Mouse (Mus musculus) embryonic facial prominence, embryonic 12.5 days (tissue): ENCODE measurements around the gene Vezt. TPM values are rescaled to one million over a fixed set of nuclear protein-coding genes. Genes with fewer than 3 reads are reported as not detected.

ENCODE experiments used
- ATAC-seq: fragments of 200-750 bp; cut with Nextera tagmentation; 2 replicates; pipeline ENCODE4 v1.8.0; 2017; ENCODE audit not compliant: insufficient number of reproducible peaks, insufficient read depth, low FRiP score, low TSS enrichment
- H3K27ac ChIP-seq: fragments of 300-500 bp; sonication (generic); 2 replicates; pipeline ENCODE4 v1.5.1; 2016; ENCODE audit warnings: mild to moderate bottlenecking
- H3K27me3 ChIP-seq: fragments of 300-500 bp; sonication (generic); 2 replicates; pipeline ENCODE4 v1.6.1; 2016; ENCODE audit warnings: mild to moderate bottlenecking, moderate library complexity
- H3K36me3 ChIP-seq: fragments of 300-500 bp; sonication (generic); 2 replicates; pipeline ENCODE4 v1.6.1; 2016; ENCODE audit warnings: mild to moderate bottlenecking
- H3K4me1 ChIP-seq: fragments of 300-500 bp; sonication (generic); 2 replicates; pipeline ENCODE4 v1.6.1; 2016
- H3K4me2 ChIP-seq: fragments of 300-500 bp; sonication (generic); replicated peaks from 2 replicates; pipeline ENCODE4 v1.6.1; 2016; ENCODE audit warnings: mild to moderate bottlenecking, moderate library complexity
- H3K4me3 ChIP-seq: fragments of 300-500 bp; sonication (generic); 2 replicates; pipeline ENCODE4 v1.5.1; 2016; ENCODE audit warnings: mild to moderate bottlenecking
- H3K9ac ChIP-seq: fragments of 300-500 bp; sonication (generic); 2 replicates; pipeline ENCODE4 v1.6.1; 2016; ENCODE audit warnings: mild to moderate bottlenecking, moderate library complexity
- H3K9me3 ChIP-seq: fragments of 300-500 bp; sonication (generic); 2 replicates; pipeline ENCODE4 v1.6.1; 2016; ENCODE audit warnings: mild to moderate bottlenecking, moderate library complexity
- WGBS: fragments of 180-500 bp; shearing (Covaris S2); methylation state at CpG from one replicate; pipeline ENCODE4 v1.1.7; 2016; 5-methylcytosine and 5-hydroxymethylcytosine counted together
- polyA plus RNA-seq: library from polyadenylated mRNA; unstranded; fragments of >200 nt; fragmentation: Nextera tagmentation; extraction: Ambion mirVana; gene quantifications from 2 replicates; pipeline ENCODE4 v1.2.1, GENCODE M21; 2016

The Vezt gene
- polyA plus RNA-seq, 1 experiment from 2014 or later: 37.6 TPM

DNA sequence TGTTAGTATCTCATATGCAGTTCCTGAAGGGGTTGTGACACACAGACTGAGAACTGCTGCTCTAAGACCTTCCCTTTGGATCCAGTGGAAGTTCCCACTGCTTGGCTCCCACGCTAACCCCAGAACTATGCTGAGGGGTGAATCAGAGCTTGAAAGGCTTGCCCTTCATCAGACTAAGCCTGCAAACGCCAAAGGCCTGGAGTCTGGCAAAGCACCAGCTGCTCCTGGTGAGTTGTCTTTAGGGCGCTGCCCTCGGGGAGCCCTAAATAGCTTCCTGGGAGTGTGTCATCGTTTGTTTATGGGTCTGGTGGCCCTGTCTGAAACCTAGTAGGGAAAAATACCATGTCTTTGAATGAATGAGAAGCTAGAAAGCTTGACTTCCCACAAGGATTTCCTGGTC, 91.4 kb downstream of the Vezt start:
- 58% methylated on average over 5 of the region's 5 CpGs for WGBS
- H3K4me3 ChIP-seq: no peak overlapping the region
- no peaks in the 10 kb centered on the region for H3K36me3 ChIP-seq
- H3K9ac ChIP-seq: no peak overlapping the region
- no peak overlapping the region for H3K4me2 ChIP-seq
- H3K27me3 ChIP-seq: no peaks in the 10 kb centered on the region
- no peak for ATAC-seq
- no peaks in the 10 kb centered on the region for H3K9me3 ChIP-seq
- H3K27ac ChIP-seq: no peak overlapping the region
- H3K4me1 ChIP-seq: no peaks in the 10 kb centered on the region

DNA sequence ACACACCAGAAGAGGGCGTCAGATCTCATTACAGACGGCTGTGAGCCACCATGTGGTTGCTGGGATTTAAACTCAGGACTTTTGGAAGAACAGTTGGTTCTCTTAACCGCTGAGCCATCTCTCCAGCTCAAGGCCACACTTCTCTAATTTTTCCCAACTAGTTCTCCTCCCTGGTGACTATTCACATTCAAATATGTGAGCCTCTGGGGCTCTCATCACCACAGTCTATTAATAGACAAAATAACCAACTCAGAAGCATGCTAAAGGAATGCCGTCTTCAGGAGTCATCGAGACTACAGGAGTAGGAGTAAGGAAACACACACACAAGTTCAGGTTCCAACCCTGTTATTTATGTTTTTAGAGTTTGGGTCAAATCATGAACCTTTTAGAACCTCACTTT, 95.3 kb downstream of the Vezt start:
- no peaks in the 10 kb centered on the region for H3K4me1 ChIP-seq
- H3K4me3 ChIP-seq: no peak overlapping the region
- H3K36me3 ChIP-seq: no peaks in the 10 kb centered on the region
- no peak overlapping the region for H3K27ac ChIP-seq
- H3K4me2 ChIP-seq: no peak overlapping the region
- 82% methylated on average over 5 of the region's 5 CpGs for WGBS
- no peak for ATAC-seq
- H3K27me3 ChIP-seq: no peaks in the 10 kb centered on the region
- no peak overlapping the region for H3K9ac ChIP-seq
- no peaks in the 10 kb centered on the region for H3K9me3 ChIP-seq

DNA sequence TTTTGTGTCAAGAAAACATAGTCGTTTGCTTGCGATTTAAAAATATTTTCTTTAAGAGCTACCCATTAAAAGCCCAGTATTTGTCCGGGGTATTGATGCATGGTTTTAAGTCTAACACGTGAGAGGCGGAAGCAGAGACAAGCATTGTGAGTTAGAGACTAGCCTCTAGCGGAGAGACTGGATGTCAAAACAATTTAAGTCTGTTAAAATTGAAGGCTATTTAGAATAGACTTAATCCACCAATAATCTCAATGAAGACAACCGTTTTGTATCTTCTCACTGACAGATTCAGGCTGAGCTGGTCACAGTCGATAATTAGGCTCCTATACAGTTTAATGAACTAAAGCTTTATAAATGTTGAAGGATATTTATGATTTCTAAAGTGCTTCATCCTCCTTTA, 95.9 kb downstream of the Vezt start:
- Histone ChIP-seq H3K4me3 (no peak overlapping the region), H3K27ac (no peak overlapping the region), H3K4me2 (no peak overlapping the region), H3K9me3 (no peaks in the 10 kb centered on the region), H3K4me1 (no peaks in the 10 kb centered on the region), H3K36me3 (no peaks in the 10 kb centered on the region), H3K9ac (no peak overlapping the region), H3K27me3 (no peaks in the 10 kb centered on the region)
- no peak for ATAC-seq
- WGBS: 82% methylated on average over 8 of the region's 8 CpGs

DNA sequence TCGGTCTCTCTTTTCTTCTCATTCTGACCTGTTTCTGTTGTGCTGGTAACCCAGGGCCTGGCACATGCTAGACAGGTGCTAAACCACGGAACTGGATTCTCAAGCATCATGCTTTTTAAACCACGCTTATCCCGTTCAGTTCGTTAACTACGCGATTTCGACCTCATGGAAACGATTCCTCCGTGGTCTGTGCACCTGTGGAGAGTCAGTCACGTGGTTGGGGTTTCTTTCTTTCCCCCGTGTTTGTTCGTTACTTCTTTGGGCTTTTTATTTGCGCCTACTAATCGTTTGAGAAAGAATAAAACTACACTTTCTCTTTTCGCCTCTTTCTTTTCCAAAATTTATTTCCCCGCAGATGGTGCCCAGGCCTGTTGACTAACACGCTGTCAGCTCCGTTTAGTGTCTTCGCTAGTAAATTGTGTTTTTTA, 96.8 kb downstream of the Vezt start:
- H3K4me2 ChIP-seq: no peak overlapping the region
- no peak overlapping the region for H3K9ac ChIP-seq
- no peak overlapping the region for H3K4me3 ChIP-seq
- no peak for ATAC-seq
- WGBS: 88% methylated on average over 20 of the region's 20 CpGs
- H3K9me3 ChIP-seq: no peaks in the 10 kb centered on the region
- no peaks in the 10 kb centered on the region for H3K36me3 ChIP-seq
- no peaks in the 10 kb centered on the region for H3K4me1 ChIP-seq
- no peak overlapping the region for H3K27ac ChIP-seq
- H3K27me3 ChIP-seq: no peaks in the 10 kb centered on the region

DNA sequence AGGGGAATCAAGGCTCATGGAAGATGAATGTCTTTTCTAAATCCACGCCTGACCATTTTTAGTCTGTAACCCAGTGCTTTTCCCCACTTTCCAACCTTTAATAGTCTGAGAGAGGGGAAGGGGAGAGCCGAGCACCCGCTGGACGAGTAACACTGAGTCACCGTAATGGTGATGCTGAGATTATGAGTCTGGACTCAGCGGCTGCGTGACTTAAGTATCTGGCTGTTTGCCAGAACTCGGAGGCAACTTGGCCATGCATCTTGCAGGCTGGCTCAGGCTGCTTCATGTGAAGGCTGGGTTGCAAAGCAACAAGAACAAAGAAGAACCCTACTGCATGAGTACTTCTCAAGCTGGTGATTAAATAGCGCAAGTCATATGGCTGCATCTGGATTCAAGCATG, 101.6 kb downstream of the Vezt start:
- WGBS: 64% methylated on average over 9 of the region's 9 CpGs
- Histone ChIP-seq H3K27me3 (no peaks in the 10 kb centered on the region), H3K36me3 (no peaks in the 10 kb centered on the region), H3K4me2 (no peak overlapping the region), H3K4me1 (0 out of 2 replicates have a peak, but pooled peaks cover 4% of the 10 kb centered on the region), H3K4me3 (no peak overlapping the region), H3K27ac (no peak overlapping the region), H3K9ac (no peak overlapping the region), H3K9me3 (no peaks in the 10 kb centered on the region)
- 0 out of 2 replicates have a peak, but pooled peaks have one; percentile 41 for ATAC-seq

DNA sequence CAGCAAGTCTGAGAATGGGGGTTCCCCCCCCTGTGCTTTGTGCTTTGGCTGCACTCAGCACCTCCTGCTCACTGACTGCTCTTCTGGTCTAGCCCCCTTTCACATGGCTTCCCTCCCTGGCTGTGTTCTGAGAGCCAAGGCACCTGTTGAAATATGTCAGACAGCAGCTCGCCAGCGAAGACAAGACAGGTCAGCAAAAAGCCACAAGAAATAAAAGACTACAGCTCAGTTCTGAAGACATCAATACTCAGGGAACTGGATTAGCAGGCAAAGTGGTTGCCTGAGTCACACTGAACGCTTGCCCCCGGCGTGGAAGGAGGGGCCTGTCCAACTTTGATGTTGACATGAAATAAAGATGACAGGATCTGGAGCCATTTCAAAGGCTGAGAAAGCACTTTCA, 102.8 kb downstream of the Vezt start:
- Histone ChIP-seq H3K27me3 (no peaks in the 10 kb centered on the region), H3K36me3 (no peaks in the 10 kb centered on the region), H3K4me1 (0 out of 2 replicates have a peak, but pooled peaks cover 4% of the 10 kb centered on the region), H3K4me3 (no peak overlapping the region), H3K4me2 (no peak overlapping the region), H3K9ac (no peak overlapping the region), H3K9me3 (no peaks in the 10 kb centered on the region), H3K27ac (0 out of 2 replicates have a peak overlapping the region, but pooled peaks have one; percentile 12)
- ATAC-seq: no peak
- 45% methylated on average over 5 of the region's 5 CpGs for WGBS

DNA sequence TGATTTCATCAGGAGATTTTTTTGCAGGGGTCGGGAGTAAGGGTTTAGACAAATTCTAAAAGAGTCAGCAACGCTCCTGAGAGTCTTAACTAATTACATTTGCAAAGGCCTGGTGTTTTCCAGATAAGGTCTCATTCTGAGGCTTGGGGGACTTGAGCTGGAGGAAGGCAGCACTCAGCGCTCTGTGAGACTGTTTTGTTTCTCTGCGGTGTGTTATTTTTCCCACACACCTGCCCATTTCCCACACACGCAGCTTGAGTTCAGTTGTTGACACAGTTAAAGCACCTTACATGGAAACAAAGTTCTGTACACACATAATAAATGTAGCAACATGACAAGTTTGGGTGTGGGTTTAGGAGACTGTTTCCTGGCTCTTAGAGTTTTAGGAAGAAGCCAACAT, 103.6 kb downstream of the Vezt start:
- Histone ChIP-seq H3K4me3 (no peak overlapping the region), H3K4me2 (no peak overlapping the region), H3K9ac (no peak overlapping the region), H3K9me3 (peaks cover 5% of the 10 kb centered on the region; the same call in 1 of the 2 replicates), H3K27ac (no peak overlapping the region), H3K27me3 (no peaks in the 10 kb centered on the region), H3K4me1 (0 out of 2 replicates have a peak, but pooled peaks cover 4% of the 10 kb centered on the region), H3K36me3 (no peaks in the 10 kb centered on the region)
- no peak for ATAC-seq
- whole genome bisulfite sequencing: 57% methylated on average over 5 of the region's 5 CpGs

DNA sequence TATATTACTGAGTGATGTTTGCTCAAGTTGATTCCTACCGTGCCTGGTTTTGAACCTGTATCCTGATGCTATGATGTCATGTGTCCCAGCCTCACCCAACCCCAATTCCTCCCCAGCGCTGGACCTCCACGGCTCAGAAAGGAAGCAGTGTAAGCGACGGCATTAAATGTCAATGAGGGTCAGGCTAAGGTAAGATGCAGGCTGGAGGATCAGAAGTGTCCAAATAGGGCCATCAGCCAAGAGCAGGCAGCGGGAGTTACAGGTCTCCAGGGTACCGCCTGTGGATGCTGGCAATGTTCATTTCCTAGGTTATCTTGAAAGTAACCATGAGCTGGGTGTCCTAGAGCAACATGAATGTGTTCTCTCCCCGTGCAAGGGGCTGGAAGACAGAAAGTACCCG, 104.2 kb downstream of the Vezt start:
- Histone ChIP-seq H3K9ac (no peak overlapping the region), H3K9me3 (peaks cover 5% of the 10 kb centered on the region; the same call in 1 of the 2 replicates), H3K27ac (no peak overlapping the region), H3K4me1 (0 out of 2 replicates have a peak, but pooled peaks cover 4% of the 10 kb centered on the region), H3K4me3 (no peak overlapping the region), H3K4me2 (no peak overlapping the region), H3K36me3 (no peaks in the 10 kb centered on the region), H3K27me3 (no peaks in the 10 kb centered on the region)
- ATAC-seq: no peak
- WGBS: 62% methylated on average over 9 of the region's 9 CpGs

DNA sequence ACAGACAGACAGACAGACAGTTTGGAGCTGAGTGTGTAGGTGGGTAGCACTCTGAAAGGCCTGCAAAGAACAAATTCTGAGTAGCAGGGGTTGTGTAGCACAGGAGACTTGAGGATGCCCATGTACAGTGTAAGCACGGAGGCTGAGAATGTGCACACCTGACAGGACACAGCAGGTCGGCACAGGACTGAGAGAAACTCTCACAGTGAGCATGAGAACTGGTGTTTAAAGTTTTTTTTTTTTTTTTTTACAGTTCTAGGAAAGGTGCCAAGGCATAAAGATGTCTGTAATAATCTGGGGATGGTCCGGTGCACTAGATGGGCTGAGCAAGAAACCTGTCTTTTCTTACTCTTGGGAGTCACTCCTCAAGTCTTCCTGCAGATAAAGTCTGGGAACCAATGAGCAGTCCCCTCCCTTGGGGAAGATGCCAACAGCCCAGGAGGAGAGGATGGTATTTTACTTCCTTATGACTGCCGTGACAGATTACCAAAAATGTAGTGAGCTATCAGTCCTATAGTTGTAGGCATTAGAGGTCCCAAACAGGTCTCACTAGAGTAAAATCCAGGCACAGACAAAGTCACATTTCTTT, 105.3 kb downstream of the Vezt start:
- ATAC-seq: no peak
- Histone ChIP-seq H3K4me3 (no peak overlapping the region), H3K9ac (no peak overlapping the region), H3K27me3 (no peaks in the 10 kb centered on the region), H3K27ac (no peak overlapping the region), H3K36me3 (no peaks in the 10 kb centered on the region), H3K4me2 (no peak overlapping the region), H3K4me1 (0 out of 2 replicates have a peak, but pooled peaks cover 4% of the 10 kb centered on the region), H3K9me3 (peaks cover 5% of the 10 kb centered on the region; the same call in 1 of the 2 replicates)
- WGBS: 74% methylated on average over 4 of the region's 4 CpGs

DNA sequence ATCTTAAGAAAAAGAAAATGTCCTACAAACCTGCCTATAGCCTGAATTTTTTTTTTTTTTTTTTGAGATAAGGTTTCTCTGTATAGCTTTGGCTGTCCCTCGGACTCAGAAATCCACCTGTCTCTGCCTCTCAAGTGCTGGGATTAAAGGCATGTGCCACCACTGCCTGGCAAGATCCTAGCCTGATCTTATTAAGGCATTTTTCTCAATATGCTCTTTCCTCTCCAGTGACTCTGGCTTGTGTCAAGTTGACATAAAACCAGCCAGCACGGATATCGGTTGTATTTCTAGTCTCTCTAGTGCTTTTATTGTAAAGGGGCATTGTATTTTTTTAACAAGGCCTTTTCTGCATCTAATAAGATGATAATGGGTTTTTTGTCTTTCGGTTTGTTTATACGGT, 111.0 kb downstream of the Vezt start:
- ATAC-seq: no peak
- 73% methylated on average over 5 of the region's 5 CpGs for WGBS
- Histone ChIP-seq H3K27ac (no peak overlapping the region), H3K9ac (no peak overlapping the region), H3K9me3 (peaks cover 5% of the 10 kb centered on the region; the same call in 1 of the 2 replicates), H3K4me2 (no peak overlapping the region), H3K4me1 (no peaks in the 10 kb centered on the region), H3K4me3 (no peak overlapping the region), H3K36me3 (no peaks in the 10 kb centered on the region), H3K27me3 (no peaks in the 10 kb centered on the region)

DNA sequence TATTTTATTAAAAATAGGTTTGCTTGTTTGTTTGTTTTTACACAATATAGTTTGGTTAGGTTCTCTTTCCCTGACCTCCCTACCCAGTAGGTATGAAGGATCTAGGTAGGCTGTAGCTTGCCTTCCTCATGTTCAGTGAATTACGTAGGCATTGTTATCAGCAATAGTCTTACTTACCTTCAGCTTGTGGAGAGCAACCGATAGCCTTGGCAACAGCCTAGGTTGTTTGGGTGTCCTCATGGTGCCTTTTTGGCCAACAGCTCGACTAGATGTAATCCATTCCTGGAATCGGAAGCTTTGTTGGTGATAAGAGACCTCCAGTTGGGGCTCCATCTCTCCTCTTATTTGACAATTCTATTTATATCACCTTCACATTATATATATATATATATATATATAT, 114.5 kb downstream of the Vezt start:
- Histone ChIP-seq H3K4me1 (0 out of 2 replicates have a peak, but pooled peaks cover 5% of the 10 kb centered on the region), H3K36me3 (no peaks in the 10 kb centered on the region), H3K27me3 (no peaks in the 10 kb centered on the region), H3K4me2 (no peak overlapping the region), H3K9me3 (peaks cover 2% of the 10 kb centered on the region; the same call in 1 of the 2 replicates), H3K9ac (no peak overlapping the region), H3K27ac (no peak overlapping the region), H3K4me3 (no peak overlapping the region)
- WGBS: 95% methylated on average over 4 of the region's 4 CpGs
- no peak for ATAC-seq

DNA sequence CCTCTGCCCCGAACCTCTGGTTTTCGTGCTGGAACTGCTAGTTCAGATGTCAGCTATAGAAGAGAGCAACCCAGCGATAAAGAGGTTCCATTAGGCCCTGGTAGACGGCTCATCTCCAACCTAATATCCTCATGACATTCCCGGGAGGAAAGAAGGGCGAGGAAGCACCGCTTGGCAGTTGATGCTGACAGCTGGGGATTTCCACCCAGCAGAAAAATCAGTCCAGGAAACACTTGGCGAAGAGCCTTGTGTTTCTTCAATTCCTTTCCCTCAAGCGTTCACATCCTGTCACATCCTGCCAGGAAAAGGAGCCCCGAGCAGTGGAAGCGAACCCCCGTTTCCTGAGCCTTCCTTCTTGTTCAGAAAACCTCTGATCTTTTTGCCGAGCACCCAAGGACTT, 116.4 kb downstream of the Vezt start:
- H3K4me2 ChIP-seq: no peak overlapping the region
- no peak for ATAC-seq
- no peaks in the 10 kb centered on the region for H3K36me3 ChIP-seq
- no peak overlapping the region for H3K4me3 ChIP-seq
- no peaks in the 10 kb centered on the region for H3K27me3 ChIP-seq
- H3K9ac ChIP-seq: no peak overlapping the region
- no peak overlapping the region for H3K27ac ChIP-seq
- peaks cover 2% of the 10 kb centered on the region; the same call in 1 of the 2 replicates for H3K9me3 ChIP-seq
- peaks cover 13% of the 10 kb centered on the region for H3K4me1 ChIP-seq
- WGBS: 74% methylated on average over 13 of the region's 13 CpGs
